Mouse (Mus musculus): ENCODE measurements around the gene Cdc27.
A peak's percentile ranks its signal among the peaks of the same experiment; 100 is the strongest.
"Not testable (repeated sequence)": the region's sequence is repeated elsewhere in the genome, so short reads cannot be mapped to it uniquely, and the experiment has no call there.

Gene Cdc27

GRCm38 (mm10) chr11:104571373-104571772 lies 21.0 kb upstream of the Cdc27 start:
- DNase-seq (ENCODE audit: extremely low spot score, low spot score) = peak; percentile 54

GRCm38 (mm10) chr11:104570515-104570914 lies 20.1 kb upstream of the Cdc27 start:
- DNase-seq (ENCODE audit: extremely low spot score, low spot score) = not testable (repeated sequence)

GRCm38 (mm10) chr11:104568326-104568725 lies 17.9 kb upstream of the Cdc27 start:
- DNase-seq (ENCODE audit: extremely low spot score, low spot score) = no peak

GRCm38 (mm10) chr11:104567736-104568135 lies 17.3 kb upstream of the Cdc27 start:
- no peak for DNase-seq (ENCODE audit: extremely low spot score, low spot score)

- DNase-seq (ENCODE audit: extremely low spot score, low spot score) = no peak
These were observed 16.4 kb upstream of the Cdc27 start for GRCm38 (mm10) chr11:104566796-104567195.

- DNase-seq (ENCODE audit: extremely low spot score, low spot score) = no peak
These were observed 15.7 kb upstream of the Cdc27 start for GRCm38 (mm10) chr11:104566097-104566496.

GRCm38 (mm10) chr11:104565172-104565571 lies 14.8 kb upstream of the Cdc27 start:
- no peak for DNase-seq (ENCODE audit: extremely low spot score, low spot score)

- DNase-seq (ENCODE audit: extremely low spot score, low spot score) = no peak
These were observed 13.1 kb upstream of the Cdc27 start for GRCm38 (mm10) chr11:104563496-104563895.

- DNase-seq (ENCODE audit: extremely low spot score, low spot score) = no peak
These were observed 10.6 kb upstream of the Cdc27 start for GRCm38 (mm10) chr11:104560971-104561370.

GRCm38 (mm10) chr11:104558651-104559403 lies 8.4 kb upstream of the Cdc27 start:
- no peak for DNase-seq (ENCODE audit: extremely low spot score, low spot score)

GRCm38 (mm10) chr11:104558065-104558464 lies 7.6 kb upstream of the Cdc27 start:
- DNase-seq (ENCODE audit: extremely low spot score, low spot score) = no peak

GRCm38 (mm10) chr11:104549438-104550405 lies 698 bp downstream of the Cdc27 start:
- peak; percentile 50 for DNase-seq (ENCODE audit: extremely low spot score, low spot score)

- DNase-seq (ENCODE audit: extremely low spot score, low spot score) = no peak
These were observed 2.9 kb downstream of the Cdc27 start for GRCm38 (mm10) chr11:104547502-104547901.

GRCm38 (mm10) chr11:104544507-104544906 lies 5.9 kb downstream of the Cdc27 start:
- DNase-seq (ENCODE audit: extremely low spot score, low spot score) = no peak

- not testable (repeated sequence) for DNase-seq (ENCODE audit: extremely low spot score, low spot score)
These were observed 7.1 kb downstream of the Cdc27 start for GRCm38 (mm10) chr11:104543337-104543736.

- DNase-seq (ENCODE audit: extremely low spot score, low spot score) = no peak
These were observed 10.6 kb downstream of the Cdc27 start for GRCm38 (mm10) chr11:104539811-104540210.

GRCm38 (mm10) chr11:104537945-104538555 lies 12.4 kb downstream of the Cdc27 start:
- DNase-seq (ENCODE audit: extremely low spot score, low spot score) = no peak

- DNase-seq (ENCODE audit: extremely low spot score, low spot score) = no peak
These were observed 13.6 kb downstream of the Cdc27 start for GRCm38 (mm10) chr11:104536843-104537242.

- DNase-seq (ENCODE audit: extremely low spot score, low spot score) = no peak
These were observed 24.5 kb downstream of the Cdc27 start for GRCm38 (mm10) chr11:104525935-104526334.

- DNase-seq (ENCODE audit: extremely low spot score, low spot score) = no peak
These were observed 38.0 kb downstream of the Cdc27 start for GRCm38 (mm10) chr11:104512436-104512835.

GRCm38 (mm10) chr11:104510606-104511005 lies 39.8 kb downstream of the Cdc27 start:
- no peak for DNase-seq (ENCODE audit: extremely low spot score, low spot score)

GRCm38 (mm10) chr11:104508455-104508854 lies 42.0 kb downstream of the Cdc27 start:
- no peak for DNase-seq (ENCODE audit: extremely low spot score, low spot score)

Data from neural tube, embryonic 10.5 days (tissue).